Mouse (Mus musculus) CH12.LX (cell line): ENCODE results near the gene Bok. TPM values are rescaled to one million over a fixed set of nuclear protein-coding genes. Genes with fewer than 3 reads are reported as not detected.

Experiments
- DNase-seq: peaks from one replicate; pipeline ENCODE4 v3.0.0-alpha.2; 2013; ENCODE audit errors: extremely low read depth
- H3K27ac ChIP-seq: 2 replicates; pipeline ENCODE4 v1.5.1; 2012; ENCODE audit warnings: low read depth, mild to moderate bottlenecking, control low read depth, moderate library complexity; ENCODE audit not compliant: insufficient read depth
- H3K27me3 ChIP-seq: replicated peaks from 2 replicates; pipeline ENCODE3; 2012; ENCODE audit warnings: inconsistent platforms
- H3K36me3 ChIP-seq, 2 experiments: replicated peaks in 1 of 2; 2 replicates each; pipeline versions ENCODE3 to v1.6.1; 2012; ENCODE audit warnings: inconsistent platforms in 1 of 2, low read length in 1 of 2, mild to moderate bottlenecking in 1 of 2, mixed read lengths in 1 of 2, moderate library complexity in 1 of 2; ENCODE audit not compliant: control insufficient read depth in 1 of 2, insufficient read depth in 1 of 2
- H3K4me1 ChIP-seq, 2 experiments: 2 replicates each; pipeline ENCODE4 v1.6.1; 2012; ENCODE audit warnings: inconsistent platforms in 1 of 2, moderate library complexity in 1 of 2; ENCODE audit not compliant: insufficient read depth in 2 of 2, control insufficient read depth in 1 of 2
- H3K4me2 ChIP-seq: 2 replicates; pipeline ENCODE4 v1.6.1; 2012; ENCODE audit warnings: low read depth, mild to moderate bottlenecking, control low read depth; ENCODE audit not compliant: poor library complexity, insufficient read depth, severe bottlenecking
- H3K4me3 ChIP-seq, 3 experiments: fragments of 150-350 bp in 1 of 3; sonication (generic) in 1 of 3; replicated peaks in 1 of 3; 2 replicates each; pipeline versions ENCODE3 to v1.5.1; 2011 to 2012; ENCODE audit warnings: low read depth in 2 of 3, low read length in 2 of 3, mild to moderate bottlenecking in 2 of 3, moderate library complexity in 2 of 3, control low read depth in 1 of 3, improper control_type of control experiment in 1 of 3, inconsistent platforms in 1 of 3, mixed read lengths in 1 of 3; ENCODE audit not compliant: poor library complexity in 1 of 3
- H3K79me2 ChIP-seq: replicated peaks from 2 replicates; pipeline ENCODE4 v1.6.1; 2012; ENCODE audit warnings: mild to moderate bottlenecking, moderate library complexity; ENCODE audit not compliant: control insufficient read depth, poor library complexity, insufficient read depth, severe bottlenecking; ENCODE audit errors: extremely low read depth
- H3K9ac ChIP-seq: 2 replicates; pipeline ENCODE4 v1.6.1; 2012; ENCODE audit warnings: low read depth, mild to moderate bottlenecking, control low read depth, moderate library complexity; ENCODE audit not compliant: insufficient read depth
- H3K9me3 ChIP-seq: replicated peaks from 2 replicates; pipeline ENCODE3; 2012; ENCODE audit warnings: low read length, inconsistent platforms, mixed read lengths
- EP300 ChIP-seq: IDR thresholded peaks from 2 replicates; pipeline ENCODE4 v1.6.1; 2011; ENCODE audit warnings: low read length, improper control_type of control experiment
- ETS1 ChIP-seq: conservative IDR thresholded peaks from 2 replicates; pipeline ENCODE4 v1.6.1; 2012; ENCODE audit warnings: low read depth, mild to moderate bottlenecking, inconsistent platforms, low read length, improper control_type of control experiment, moderate library complexity
- GABPA ChIP-seq: IDR thresholded peaks from 2 replicates; pipeline ENCODE4 v1.6.1; 2012; ENCODE audit warnings: low read depth, low read length, improper control_type of control experiment, inconsistent platforms; ENCODE audit not compliant: insufficient replicate concordance
- HCFC1 ChIP-seq: IDR thresholded peaks from 2 replicates; pipeline ENCODE4 v1.6.1; 2012; ENCODE audit warnings: low read depth, mild to moderate bottlenecking, inconsistent platforms, low read length, improper control_type of control experiment
- IRF4 ChIP-seq: IDR thresholded peaks from 2 replicates; pipeline ENCODE4 v1.6.1; 2014; ENCODE audit warnings: low read depth, mild to moderate bottlenecking, inconsistent platforms, low read length, improper control_type of control experiment
- JUND ChIP-seq: conservative IDR thresholded peaks from 2 replicates; pipeline ENCODE4 v1.6.1; 2011; ENCODE audit warnings: low read depth, low read length, improper control_type of control experiment
- KAT2A ChIP-seq: IDR thresholded peaks from 2 replicates; pipeline ENCODE4 v1.6.1; 2012; ENCODE audit warnings: low read length, improper control_type of control experiment, inconsistent platforms; ENCODE audit not compliant: insufficient replicate concordance
- MAFK ChIP-seq: IDR thresholded peaks from 2 replicates; pipeline ENCODE4 v1.6.1; 2011; ENCODE audit warnings: low read length, improper control_type of control experiment; ENCODE audit not compliant: insufficient replicate concordance
- MAX ChIP-seq: IDR thresholded peaks from 2 replicates; pipeline ENCODE4 v1.6.1; 2011; ENCODE audit warnings: low read length, improper control_type of control experiment
- MYC ChIP-seq: IDR thresholded peaks from 2 replicates; pipeline ENCODE4 v1.6.1; 2011; ENCODE audit warnings: low read depth, mild to moderate bottlenecking, improper control_type of control experiment, low read length
- POLR2A ChIP-seq: IDR thresholded peaks from 2 replicates; pipeline ENCODE4 v1.6.1; 2011; ENCODE audit warnings: low read depth, mild to moderate bottlenecking, improper control_type of control experiment, low read length
- POLR2AphosphoS2 ChIP-seq: IDR thresholded peaks from 2 replicates; pipeline ENCODE4 v1.6.1; 2011; ENCODE audit warnings: low read depth, low read length, improper control_type of control experiment
- RAD21 ChIP-seq: IDR thresholded peaks from 2 replicates; pipeline ENCODE4 v1.6.1; 2011; ENCODE audit warnings: low read depth, mild to moderate bottlenecking, low read length, improper control_type of control experiment, moderate library complexity
- RCOR1 ChIP-seq: conservative IDR thresholded peaks from 2 replicates; pipeline ENCODE4 v1.6.1; 2012; ENCODE audit warnings: low read depth, mild to moderate bottlenecking, inconsistent platforms, low read length, improper control_type of control experiment
- UBTF ChIP-seq: IDR thresholded peaks from 2 replicates; pipeline ENCODE4 v1.6.1; 2012; ENCODE audit warnings: low read depth, mild to moderate bottlenecking, inconsistent platforms, low read length, improper control_type of control experiment, moderate library complexity
- USF1 ChIP-seq: IDR thresholded peaks from 2 replicates; pipeline ENCODE4 v1.6.1; 2014; ENCODE audit warnings: low read depth, mild to moderate bottlenecking, inconsistent platforms, low read length, improper control_type of control experiment
- USF2 ChIP-seq: conservative IDR thresholded peaks from 2 replicates; pipeline ENCODE4 v1.6.1; 2011; ENCODE audit warnings: low read depth, low read length, improper control_type of control experiment
- ZC3H11A ChIP-seq: IDR thresholded peaks from 2 replicates; pipeline ENCODE4 v1.6.1; 2012; ENCODE audit warnings: low read depth, mild to moderate bottlenecking, inconsistent platforms, low read length, improper control_type of control experiment
- ZKSCAN1 ChIP-seq: IDR thresholded peaks from 2 replicates; pipeline ENCODE4 v1.6.1; 2012; ENCODE audit warnings: low read depth, inconsistent platforms, low read length, improper control_type of control experiment, borderline replicate concordance
- ZNF384 ChIP-seq: IDR thresholded peaks from 2 replicates; pipeline ENCODE4 v1.6.1; 2012; ENCODE audit warnings: low read depth, low read length, improper control_type of control experiment, inconsistent platforms
- dilution Hi-C: fragments of 300-500 bp; cut with MboI; formaldehyde crosslinking; loops from 2 replicates; pipeline ENCODE4 v1.14.3; 2020; ENCODE audit warnings: low sequenced_read_pairs; ENCODE audit not compliant: extremely low pct_unique_long_range_greater_than_20kb, extremely low pct_ligation_motif_present
- in situ Hi-C: fragments of 300-500 bp; cut with MboI; formaldehyde crosslinking; loops from 3 replicates; pipeline ENCODE4 v1.14.3; 2019; ENCODE audit warnings: low sequenced_read_pairs, low pct_ligation_motif_present, low pct_unique_long_range_greater_than_20kb, mixed read lengths
- polyA plus RNA-seq: library from polyadenylated mRNA; unstranded; fragments of >175 nt; gene quantifications from 2 replicates; pipeline ENCODE4 v1.2.1, GENCODE M21; 2012; ENCODE audit warnings: low read depth; ENCODE audit not compliant: insufficient read length
- total RNA-seq, 2 experiments: library from RNA; depleted of rRNA; stranded (reverse); fragments of 300-350 nt in 1 of 2; fragments of >200 nt in 1 of 2; gene quantifications; 2 replicates each; pipeline ENCODE4 v1.2.3; 2012 to 2014

The Bok gene
- total and polyA plus RNA-seq, 3 experiments = 0.08 TPM; not detected in 2

DNA sequence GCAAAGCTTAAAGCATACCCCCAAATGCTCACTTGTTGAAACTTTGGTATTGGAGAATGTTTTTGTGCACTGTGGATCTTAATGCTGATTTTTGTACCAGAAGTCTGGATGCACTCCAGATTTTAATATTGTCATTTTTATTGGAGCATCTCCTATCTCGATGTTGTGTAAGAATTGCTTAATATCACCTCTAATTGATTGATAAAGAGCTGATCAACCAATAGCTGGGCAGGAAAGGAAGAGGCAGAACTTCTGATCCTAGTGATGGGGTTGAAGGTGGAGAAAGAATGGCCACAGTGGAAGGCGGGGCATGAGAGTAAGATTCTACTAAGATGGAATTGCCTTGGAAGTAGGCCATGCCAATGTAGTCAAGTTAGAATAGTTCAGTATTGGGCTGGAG lies 43.5 kb upstream of the Bok start:
- in situ Hi-C loops (no loop called here), dilution Hi-C loops (no loop called here)
- Histone ChIP-seq H3K79me2 (no peaks in the 10 kb centered on the region), H3K27me3 (no peaks in the 10 kb centered on the region), H3K4me2 (no peak overlapping the region), H3K9ac (no peak overlapping the region), H3K36me3 (no peaks in the 10 kb centered on the region), H3K4me3 (no peak overlapping the region), H3K27ac (no peak overlapping the region), H3K9me3 (no peaks in the 10 kb centered on the region), H3K4me1 (no peaks in the 10 kb centered on the region)
- TF ChIP-seq USF1 (no peak), KAT2A (no peak), RAD21 (no peak), HCFC1 (no peak), ZC3H11A (no peak), RCOR1 (no peak), JUND (no peak), POLR2A (no peak), MAX (no peak), ETS1 (no peak), IRF4 (no peak), POLR2AphosphoS2 (no peak), MAFK (no peak)
- DNase-seq = no peak

DNA sequence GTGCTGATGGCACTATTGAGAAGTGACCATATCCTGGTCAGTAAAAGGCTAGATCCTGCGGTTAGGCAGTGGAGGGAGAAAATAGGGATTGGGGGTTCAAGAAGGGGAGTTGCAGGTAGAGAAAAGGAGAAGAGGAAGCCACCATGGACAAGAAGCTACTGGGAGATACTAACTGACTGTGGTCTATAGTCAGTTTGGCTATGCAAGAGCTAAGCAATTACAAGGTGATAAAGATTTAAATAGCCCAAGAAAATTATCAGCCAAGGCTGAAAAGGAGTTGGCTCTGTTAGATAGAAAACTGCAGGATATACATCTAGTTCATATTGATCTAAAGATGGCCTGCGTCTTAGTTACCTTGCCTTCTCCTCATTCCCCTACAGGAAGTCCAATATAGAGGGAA lies 42.8 kb upstream of the Bok start:
- no peak overlapping the region for H3K4me2 ChIP-seq
- H3K4me1 ChIP-seq = no peaks in the 10 kb centered on the region
- H3K36me3 ChIP-seq = no peaks in the 10 kb centered on the region
- DNase-seq = no peak
- no peaks in the 10 kb centered on the region for H3K79me2 ChIP-seq
- dilution Hi-C loops (no loop called here), in situ Hi-C loops (no loop called here)
- no peak overlapping the region for H3K9ac ChIP-seq
- no peak overlapping the region for H3K4me3 ChIP-seq
- H3K27me3 ChIP-seq = no peaks in the 10 kb centered on the region
- no peak for TF ChIP-seq POLR2AphosphoS2
- TF ChIP-seq ZNF384 = no peak
- no peak for TF ChIP-seq ZKSCAN1
- no peak for TF ChIP-seq MYC
- no peak for TF ChIP-seq RCOR1
- TF ChIP-seq ZC3H11A = no peak
- TF ChIP-seq EP300 = no peak
- no peak for TF ChIP-seq USF1
- no peak for TF ChIP-seq UBTF
- no peak for TF ChIP-seq IRF4
- TF ChIP-seq HCFC1 = no peak
- no peak for TF ChIP-seq KAT2A
- TF ChIP-seq POLR2A = no peak
- TF ChIP-seq USF2 = no peak
- TF ChIP-seq GABPA = no peak
- no peaks in the 10 kb centered on the region for H3K9me3 ChIP-seq
- H3K27ac ChIP-seq = no peak overlapping the region
